Mouse (Mus musculus): ENCODE results near the gene Gm6482. TPM values are rescaled to one million over a fixed set of nuclear protein-coding genes. Genes with fewer than 3 reads are reported as not detected.

The Gm6482 gene
- not detected for total RNA-seq (2023)

GRCm38 (mm10) chr14:41408181-41408580, at the start of gene Gm6482:
Gene Gm6482 (minus strand): TSS chr14:41408281.

GRCm38 (mm10) chr14:41453418-41453817, 45.3 kb upstream of the Gm6482 start, which contains the start of gene Gm7954:
Gene Gm7954 (minus strand): TSS chr14:41453518.

GRCm38 (mm10) chr14:41386279-41386678, 21.8 kb downstream of the Gm6482 start, which contains the start of gene Gm7945:
Gene Gm7945 (minus strand): TSS chr14:41386379.

Other genes starting within 250 kb of the Gm6482 start
- gene Sftpd, start 223.1 kb downstream of the Gm6482 start, total RNA-seq (2023) = not detected
- not detected for gene Gm2832, start 129.5 kb downstream of the Gm6482 start, total RNA-seq (2023)
- gene Gm5798, start 59.7 kb downstream of the Gm6482 start, total RNA-seq (2023) = not detected
- not detected for gene Gm7945, start 21.9 kb downstream of the Gm6482 start, total RNA-seq (2023)
- gene Gm7954, start 45.2 kb upstream of the Gm6482 start, total RNA-seq (2023) = not detected
- not detected for gene Gm3486, start 81.2 kb upstream of the Gm6482 start, total RNA-seq (2023)
- not detected for gene Gm7970, start 147.3 kb upstream of the Gm6482 start, total RNA-seq (2023)
- not detected for gene 1700049E17Rik2, start 164.9 kb upstream of the Gm6482 start, total RNA-seq (2023)
- not detected for gene Gm3072, start 216.3 kb upstream of the Gm6482 start, total RNA-seq (2023)
- gene Gm3676, start 238.2 kb upstream of the Gm6482 start, total RNA-seq (2023) = not detected

Measured in B cell, adult 67 days (primary cell).